Mouse (Mus musculus) C2C12 (cell line): ENCODE data around the gene Efnb1.

Experiments used
- CEBPB ChIP-seq: IDR thresholded peaks from one replicate; pipeline ENCODE4 v1.6.1; 2011; ENCODE audit warnings: low read depth, mild to moderate bottlenecking, control low read depth, moderate library complexity
- CTCF ChIP-seq: IDR thresholded peaks from one replicate; pipeline ENCODE4 v1.5.1; 2011; ENCODE audit not compliant: control insufficient read depth, insufficient read depth, insufficient read length
- MYOG ChIP-seq: IDR thresholded peaks from one replicate; pipeline ENCODE4 v1.6.1; 2011; ENCODE audit not compliant: control insufficient read depth, insufficient read length; ENCODE audit errors: extremely low read depth

GRCm38 (mm10) chrX:99141900-99142299, 6.0 kb downstream of the Efnb1 start:
- TF ChIP-seq CTCF (no peak), MYOG (no peak), CEBPB (no peak)
